Comparison of ENCODE assay signal across 8 mouse cellular contexts in the genomic region with DNA sequence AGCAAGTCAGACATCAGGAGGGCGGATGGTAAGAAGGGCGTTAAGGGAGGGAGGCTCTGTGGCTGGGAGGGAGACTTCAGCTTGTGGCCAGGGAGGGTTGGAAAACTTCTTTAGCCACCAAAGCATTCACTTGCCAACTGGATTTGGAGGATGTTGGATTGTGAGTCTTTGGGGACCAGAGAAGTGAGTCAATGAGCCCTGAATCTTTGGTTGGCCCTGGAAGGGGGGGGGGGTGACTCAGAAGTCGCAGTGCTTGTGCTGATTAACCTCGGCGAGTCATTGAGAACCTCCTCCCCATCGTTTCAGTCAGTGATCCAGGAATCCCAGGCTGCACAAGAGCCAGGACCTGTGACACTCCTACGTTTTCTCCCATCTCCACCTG. TPM values are rescaled to one million over a fixed set of nuclear protein-coding genes. Genes with fewer than 3 reads are reported as not detected.
DNase-seq lines count a peak whose midpoint lies in the region; ATAC-seq lines count a peak whose summit lies in the region.

No protein-coding gene starts in this region.

- H3K36me3 ChIP-seq in liver, embryonic 12.5 days: no peaks in the 10 kb centered on the region

- peak; percentile 50 for DNase-seq in gastrocnemius, postnatal 25 days
- no peak for DNase-seq in gastrocnemius, postnatal 4 days (ENCODE audit: low spot score in 2 of 2)
- DNase-seq in Muller cell, postnatal 12 days (ENCODE audit: inconsistent ontology term): peak; percentile 77
- DNase-seq in heart, adult 9 months (ENCODE audit: low spot score in 2 of 2): peak; percentile 38 to 41
- no peak for DNase-seq in thymus, postnatal 14 days
- no peak for DNase-seq in thymus, postnatal 0 days (ENCODE audit: low spot score)

- no peak overlapping the region for H3K27ac ChIP-seq in liver, embryonic 12.5 days

- no peak overlapping the region for H3K9ac ChIP-seq in liver, embryonic 12.5 days

- H3K4me3 ChIP-seq in liver, embryonic 12.5 days: peak overlapping the region; percentile 70

- no peaks in the 10 kb centered on the region for H3K9me3 ChIP-seq in liver, embryonic 12.5 days (replicated peaks)

- peak overlapping the region; percentile 91 for H3K4me2 ChIP-seq in liver, embryonic 12.5 days

- H3K27me3 ChIP-seq in liver, embryonic 12.5 days (replicated peaks): peaks cover 60% of the 10 kb centered on the region

- WGBS in liver, embryonic 12.5 days (ENCODE audit: insufficient replicate concordance): 4% methylated on average over 7 of the region's 7 CpGs

- H3K4me1 ChIP-seq in liver, embryonic 12.5 days: peaks cover 31% of the 10 kb centered on the region

- no peak for ATAC-seq in liver, embryonic 12.5 days
- ATAC-seq in activated CD4-positive, CD25-positive, alpha-beta regulatory T cell, adult 4 months: no peak

RNA-seq across cellular contexts. Expression of a gene that starts 0.8 kb away (rescaled TPM):
- 1 to 10 TPM; 4.6 to 6.2 TPM for total RNA-seq in gastrocnemius, postnatal 25 days (2021)
- 1 to 10 TPM; 7.6 to 8.6 TPM for total RNA-seq in gastrocnemius, postnatal 4 days (2021)
- polyA plus RNA-seq in liver, embryonic 12.5 days (2016; fragmentation: Nextera tagmentation; extraction: Ambion mirVana): 0.53 and 0.58 TPM in 2 replicates
- polyA plus RNA-seq in thymus, postnatal 0 days (2015; fragmentation: Nextera tagmentation; extraction: Ambion mirVana): 0.92 and 1.1 TPM in 2 replicates
- polyA plus RNA-seq in activated CD4-positive, CD25-positive, alpha-beta regulatory T cell, adult 4 months (2017; shearing (Covaris generic)): 1 to 10 TPM; 1.9 to 3.2 TPM

Comparison
In these comparisons a context has a peak if more than half of its experiments do, and no peak if none do; other contexts are left out.
1. DNase-seq: peak in gastrocnemius, postnatal 25 days (single experiment), Muller cell, postnatal 12 days (single experiment) and heart, adult 9 months (2 of 2); none in gastrocnemius, postnatal 4 days (0 of 2), thymus, postnatal 14 days (single experiment) and thymus, postnatal 0 days (single experiment).